Mouse (Mus musculus) G1E (cell line): ENCODE results near the gene Itgb5. TPM values are rescaled to one million over a fixed set of nuclear protein-coding genes. Genes with fewer than 3 reads are reported as not detected.

Experiments
- ATAC-seq: 2 replicates; pipeline ENCODE4 v1.8.0; 2016; ENCODE audit warnings: mild to moderate bottlenecking; ENCODE audit not compliant: insufficient number of reproducible peaks, poor library complexity, low FRiP score, severe bottlenecking; ENCODE audit errors: extremely low read depth
- DNase-seq: peaks from one replicate; pipeline ENCODE4 v3.0.0; 2012; ENCODE audit warnings: low spot score
- H3K27me3 ChIP-seq: 2 replicates; pipeline ENCODE4 v1.6.1; 2012; ENCODE audit warnings: mild to moderate bottlenecking, low read length, inconsistent platforms; ENCODE audit not compliant: insufficient read depth
- H3K36me3 ChIP-seq: replicated peaks from 2 replicates; pipeline ENCODE3; 2012; ENCODE audit warnings: mild to moderate bottlenecking, inconsistent platforms
- H3K4me1 ChIP-seq: 2 replicates; pipeline ENCODE4 v1.6.1; 2012; ENCODE audit warnings: low read depth, low read length, inconsistent platforms, mixed read lengths; ENCODE audit not compliant: insufficient read depth
- H3K4me3 ChIP-seq: 2 replicates; pipeline ENCODE4 v1.5.1; 2012; ENCODE audit warnings: low read depth, mild to moderate bottlenecking, inconsistent platforms, low read length, moderate library complexity, mixed read lengths
- H3K9me3 ChIP-seq: replicated peaks from 2 replicates; pipeline ENCODE4 v1.6.1; 2012; ENCODE audit warnings: inconsistent platforms
- CTCF ChIP-seq: IDR thresholded peaks from 2 replicates; pipeline ENCODE4 v1.5.1; 2012; ENCODE audit warnings: low read depth, low read length, inconsistent platforms, mixed read lengths
- GATA1 ChIP-seq: IDR thresholded peaks from 2 replicates; pipeline ENCODE4 v1.6.1; 2012; ENCODE audit warnings: borderline replicate concordance, low read length, inconsistent platforms, mixed read lengths
- GATA2 ChIP-seq: IDR thresholded peaks from 2 replicates; pipeline ENCODE4 v1.6.1; 2012; ENCODE audit warnings: low read depth, low read length, inconsistent platforms, borderline replicate concordance
- POLR2AphosphoS5 ChIP-seq: IDR thresholded peaks from 2 replicates; pipeline ENCODE4 v1.6.1; 2012; ENCODE audit warnings: low read depth, low read length, inconsistent platforms; ENCODE audit not compliant: insufficient replicate concordance
- TAL1 ChIP-seq: conservative IDR thresholded peaks from 2 replicates; pipeline ENCODE4 v1.6.1; 2012; ENCODE audit warnings: low read depth, low read length, inconsistent platforms, mixed read lengths
- polyA plus RNA-seq: library from polyadenylated mRNA; stranded (reverse); fragments of >175 nt; gene quantifications from 2 replicates; pipeline ENCODE4 v1.2.3, GENCODE M21; 2012
- total RNA-seq, 2 experiments: library from RNA; stranded (forward) in 1 of 2; stranded (reverse) in 1 of 2; fragments of 200-1000 nt in 1 of 2; fragments of >200 nt in 1 of 2; fragmentation: Nextera tagmentation in 1 of 2; gene quantifications; 2 replicates each; pipeline ENCODE4 v1.2.3; 2014 to 2017

Gene Itgb5
- total RNA-seq (2014; fragmentation: Nextera tagmentation) = 0.24 and 5.6 TPM in 2 replicates
- total RNA-seq (2017) = 0.46 and 1.2 TPM in 2 replicates
- polyA plus RNA-seq = 0.04 and 0.14 TPM in 2 replicates

DNA sequence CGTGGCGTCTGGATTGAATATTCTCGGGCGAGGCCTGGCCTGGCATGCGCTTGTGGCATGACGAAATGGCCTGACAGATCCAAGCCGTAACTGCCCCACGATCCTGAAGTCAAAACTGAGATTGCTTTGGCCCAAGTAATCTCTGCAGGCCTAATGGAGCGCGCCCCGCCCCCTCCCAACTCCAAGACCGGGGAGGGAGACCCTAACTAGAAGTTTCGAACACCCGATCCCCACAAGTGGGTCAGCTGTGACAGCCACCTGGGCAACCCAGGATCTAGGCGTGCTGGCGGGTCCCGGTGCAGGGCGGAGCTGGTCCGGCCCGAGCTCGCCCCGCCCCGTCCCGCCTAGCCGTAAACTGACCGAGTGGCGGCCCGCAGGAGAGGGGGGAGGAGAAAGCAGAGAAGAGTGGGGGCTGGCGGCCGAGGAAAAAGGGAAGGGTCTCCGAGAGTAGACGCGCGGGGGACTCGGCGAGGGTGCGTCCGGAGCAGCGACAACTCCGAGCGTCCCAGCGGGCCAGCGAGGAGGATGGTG lies at the start of gene Itgb5:
Gene Itgb5 (plus strand): TSS at position 365 of the 531 bp plus-strand sequence.
- TF ChIP-seq GATA2 = no peak
- no peak for TF ChIP-seq POLR2AphosphoS5
- TF ChIP-seq GATA1 = no peak
- no peak for TF ChIP-seq CTCF
- TF ChIP-seq TAL1 = no peak
- Histone ChIP-seq H3K36me3 (no peaks in the 10 kb centered on the region), H3K4me1 (peaks cover 24% of the 10 kb centered on the region), H3K4me3 (no peak within 1 kb of the TSS; the same call in 1 of the 2 replicates), H3K27me3 (peaks cover 24% of the 10 kb centered on the region), H3K9me3 (peaks cover 18% of the 10 kb centered on the region)
- no peak for DNase-seq
- no peak for ATAC-seq

- H3K4me1 ChIP-seq = peaks cover 86% of the 10 kb centered on the region
- TF ChIP-seq GATA1 (no peak), POLR2AphosphoS5 (no peak), TAL1 (no peak)
- H3K4me3 ChIP-seq = peak overlapping the region; percentile 27; the same call in 1 of the 2 replicates
- H3K9me3 ChIP-seq = no peaks in the 10 kb centered on the region
- DNase-seq (peak; percentile 48), ATAC-seq (peak; percentile 55)
- no peaks in the 10 kb centered on the region for H3K27me3 ChIP-seq
- peaks cover 29% of the 10 kb centered on the region for H3K36me3 ChIP-seq
Measured at GRCm38 (mm10) chr16:33781789-33782728, 47.4 kb upstream of the Itgb5 start.

DNA sequence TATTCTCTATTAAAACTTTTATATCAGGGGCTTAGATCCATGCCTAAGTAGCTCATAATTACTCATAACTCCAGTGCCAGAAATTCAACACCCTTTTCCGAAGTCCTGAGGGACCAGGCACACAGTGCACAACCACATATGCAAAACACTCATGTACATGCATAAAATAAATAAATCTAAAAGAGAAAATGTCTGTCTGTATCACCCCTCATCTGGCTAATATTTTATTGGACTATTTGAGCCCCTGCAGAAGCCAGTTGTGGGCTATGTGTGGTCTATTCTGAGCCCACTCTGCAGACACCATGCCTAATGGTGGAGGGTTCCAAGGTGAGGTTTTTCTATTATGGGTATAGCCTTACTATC lies 46.8 kb upstream of the Itgb5 start:
- no peaks in the 10 kb centered on the region for H3K9me3 ChIP-seq
- H3K4me1 ChIP-seq = peaks cover 85% of the 10 kb centered on the region
- no peaks in the 10 kb centered on the region for H3K27me3 ChIP-seq
- ATAC-seq (no peak), DNase-seq (no peak)
- TF ChIP-seq POLR2AphosphoS5 (no peak), GATA1 (no peak), TAL1 (no peak), GATA2 (no peak), CTCF (no peak)
- peaks cover 26% of the 10 kb centered on the region for H3K36me3 ChIP-seq
- H3K4me3 ChIP-seq = no peak overlapping the region

- DNase-seq (no peak), ATAC-seq (no peak)
- H3K9me3 ChIP-seq = no peaks in the 10 kb centered on the region; the same call in 1 of the 2 replicates
- H3K27me3 ChIP-seq = no peaks in the 10 kb centered on the region
- TF ChIP-seq TAL1 = no peak
- TF ChIP-seq POLR2AphosphoS5 = no peak
- no peak for TF ChIP-seq CTCF
- no peak overlapping the region for H3K4me3 ChIP-seq
- H3K4me1 ChIP-seq = peaks cover 72% of the 10 kb centered on the region
- H3K36me3 ChIP-seq = peaks cover 19% of the 10 kb centered on the region
Measured at GRCm38 (mm10) chr16:33784547-33784946, 44.9 kb upstream of the Itgb5 start.

DNA sequence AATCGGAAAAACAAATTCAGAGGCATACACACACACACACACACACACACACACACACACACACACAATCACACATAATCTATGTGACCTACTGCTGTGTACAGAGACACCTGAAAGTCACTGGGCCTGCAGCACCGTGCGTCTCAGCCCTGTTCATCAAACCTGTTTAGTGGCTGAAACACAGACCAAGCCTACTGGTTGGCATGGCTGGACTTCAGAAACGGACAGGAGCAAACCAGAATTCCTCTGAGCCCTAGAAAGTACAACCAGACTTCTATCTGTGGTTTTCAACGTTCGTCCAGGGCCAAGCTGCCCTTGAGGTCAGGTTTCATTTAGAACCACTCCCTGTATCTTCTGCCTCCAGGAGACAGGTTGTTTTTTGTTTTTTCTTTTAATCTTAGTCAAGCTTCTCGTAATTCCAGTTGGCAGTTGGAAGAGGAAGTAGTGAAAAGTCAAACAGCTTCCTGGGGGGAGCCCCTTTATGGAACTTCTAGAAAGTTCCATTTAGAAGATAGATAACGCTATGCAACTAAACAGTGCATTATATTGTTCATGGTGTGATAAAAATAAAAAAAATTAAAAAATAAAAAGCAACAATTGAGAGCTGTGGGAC lies 44.3 kb upstream of the Itgb5 start:
- TF ChIP-seq TAL1 (peak; percentile 53), CTCF (no peak)
- peaks cover 18% of the 10 kb centered on the region for H3K36me3 ChIP-seq
- DNase-seq (peak; percentile 32), ATAC-seq (peak; percentile 55)
- H3K9me3 ChIP-seq = peaks cover 3% of the 10 kb centered on the region; the same call in 1 of the 2 replicates
- no peaks in the 10 kb centered on the region for H3K27me3 ChIP-seq
- H3K4me3 ChIP-seq = peak overlapping the region; percentile 65
- peaks cover 68% of the 10 kb centered on the region for H3K4me1 ChIP-seq

DNA sequence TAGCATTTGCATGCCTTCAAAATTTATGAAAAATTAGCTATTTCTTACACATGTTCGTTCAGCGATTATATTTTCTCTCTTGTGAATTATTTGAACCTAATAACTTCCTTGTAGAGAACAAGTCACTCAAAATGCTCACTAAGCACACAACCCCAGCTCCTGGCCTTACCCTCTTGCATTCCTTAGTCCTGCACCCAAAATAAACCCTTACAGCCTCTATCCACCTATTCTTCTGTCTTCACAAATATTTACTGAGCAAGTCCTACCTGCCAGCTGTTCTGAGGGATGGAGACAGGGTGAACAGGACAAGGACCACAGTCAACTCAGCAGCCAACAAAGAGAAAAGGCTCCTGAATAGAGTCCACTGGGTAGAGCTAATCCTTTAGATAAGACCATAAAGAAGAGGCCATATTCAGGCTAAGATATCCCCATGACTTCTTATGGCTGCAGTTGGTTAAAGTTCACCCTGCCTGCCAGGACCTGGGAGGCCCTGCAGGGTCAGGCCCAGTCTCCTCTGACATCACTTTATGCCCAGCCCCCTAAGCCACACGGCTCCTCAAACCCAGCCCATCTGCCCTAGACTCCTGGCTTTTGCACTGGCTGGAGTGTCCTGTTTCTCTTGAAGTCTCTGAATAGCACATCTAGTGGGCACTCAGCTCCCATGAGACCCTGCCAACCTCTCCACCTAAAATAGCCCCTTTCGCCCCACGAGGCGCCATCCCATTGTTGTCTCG lies 42.6 kb upstream of the Itgb5 start:
- DNase-seq (peak; percentile 76), ATAC-seq (peak; percentile 36)
- H3K4me1 ChIP-seq = peaks cover 54% of the 10 kb centered on the region
- H3K4me3 ChIP-seq = peak overlapping the region; percentile 65
- TF ChIP-seq TAL1 (no peak), GATA2 (no peak), POLR2AphosphoS5 (no peak), GATA1 (no peak), CTCF (no peak)
- H3K27me3 ChIP-seq = no peaks in the 10 kb centered on the region
- H3K9me3 ChIP-seq = peaks cover 6% of the 10 kb centered on the region; the same call in 1 of the 2 replicates
- H3K36me3 ChIP-seq = peaks cover 9% of the 10 kb centered on the region
